Mouse (Mus musculus) C2C12 (cell line): Measurements from ENCODE around the gene Calm3.

Experiments
- CEBPB ChIP-seq: IDR thresholded peaks from one replicate; pipeline ENCODE4 v1.6.1; 2011; ENCODE audit warnings: low read depth, mild to moderate bottlenecking, control low read depth, moderate library complexity
- CTCF ChIP-seq: IDR thresholded peaks from one replicate; pipeline ENCODE4 v1.5.1; 2011; ENCODE audit not compliant: control insufficient read depth, insufficient read depth, insufficient read length
- MAX ChIP-seq: IDR thresholded peaks from one replicate; pipeline ENCODE4 v1.6.1; 2011; ENCODE audit warnings: mild to moderate bottlenecking, control low read depth
- MYOG ChIP-seq: IDR thresholded peaks from one replicate; pipeline ENCODE4 v1.6.1; 2011; ENCODE audit not compliant: control insufficient read depth, insufficient read length; ENCODE audit errors: extremely low read depth

GRCm38 (mm10) chr7:16876608-16877007, 47.3 kb downstream of the Calm3 start:
- TF ChIP-seq CTCF = no peak
- TF ChIP-seq MAX = no peak
- no peak for TF ChIP-seq MYOG
- no peak for TF ChIP-seq CEBPB
